Mouse (Mus musculus) thymus, postnatal 10 days (tissue): ENCODE data around the gene Tdrd9.
A peak's percentile ranks its signal among the peaks of the same experiment; 100 is the strongest.
"Not testable (repeated sequence)": the region's sequence is repeated elsewhere in the genome, so short reads cannot be mapped to it uniquely, and the experiment has no call there.

Experiments used
- DNase-seq, 2 experiments: peaks; one replicate each; pipeline ENCODE4 v3.0.0; 2021; ENCODE audit warnings: low spot score in 2 of 2

The Tdrd9 gene

GRCm38 (mm10) chr12:112025907-112026645 lies 54.7 kb downstream of the Tdrd9 start:
- DNase-seq = no peak

GRCm38 (mm10) chr12:112027408-112027807 lies 56.0 kb downstream of the Tdrd9 start:
- DNase-seq = no peak

GRCm38 (mm10) chr12:112033409-112033975 lies 62.1 kb downstream of the Tdrd9 start:
- no peak for DNase-seq

- DNase-seq = not testable (repeated sequence)
These were observed 64.2 kb downstream of the Tdrd9 start for GRCm38 (mm10) chr12:112035341-112036100.

GRCm38 (mm10) chr12:112038441-112038840 lies 67.1 kb downstream of the Tdrd9 start:
- DNase-seq = no peak

- DNase-seq = no peak
These were observed 67.8 kb downstream of the Tdrd9 start for GRCm38 (mm10) chr12:112039169-112039568.

- no peak for DNase-seq
These were observed 71.3 kb downstream of the Tdrd9 start for GRCm38 (mm10) chr12:112042681-112043080.

GRCm38 (mm10) chr12:112077651-112078050 lies 106.3 kb downstream of the Tdrd9 start:
- peak; percentile 16 to 65 for DNase-seq

- no peak for DNase-seq
These were observed 108.6 kb downstream of the Tdrd9 start for GRCm38 (mm10) chr12:112079911-112080310.

GRCm38 (mm10) chr12:112080911-112081310 lies 109.6 kb downstream of the Tdrd9 start:
- no peak for DNase-seq

- DNase-seq = no peak
These were observed 110.9 kb downstream of the Tdrd9 start for GRCm38 (mm10) chr12:112082241-112082640.

GRCm38 (mm10) chr12:112086250-112086649 lies 114.9 kb downstream of the Tdrd9 start:
- no peak for DNase-seq

GRCm38 (mm10) chr12:112086726-112087125 lies 115.4 kb downstream of the Tdrd9 start:
- no peak for DNase-seq

GRCm38 (mm10) chr12:112088609-112089324 lies 117.4 kb downstream of the Tdrd9 start:
- no peak for DNase-seq

GRCm38 (mm10) chr12:112091054-112091453 lies 119.7 kb downstream of the Tdrd9 start:
- DNase-seq = peak in 1 of 2 experiments; percentile 45

- no peak for DNase-seq
These were observed 123.0 kb downstream of the Tdrd9 start for GRCm38 (mm10) chr12:112094261-112094880.

- DNase-seq = no peak
These were observed 124.8 kb downstream of the Tdrd9 start for GRCm38 (mm10) chr12:112096051-112096732.

- DNase-seq = no peak
These were observed 125.4 kb downstream of the Tdrd9 start for GRCm38 (mm10) chr12:112096733-112097117.

GRCm38 (mm10) chr12:112100106-112100505 lies 128.7 kb downstream of the Tdrd9 start:
- DNase-seq = no peak

GRCm38 (mm10) chr12:112101045-112101444 lies 129.7 kb downstream of the Tdrd9 start:
- DNase-seq = no peak

GRCm38 (mm10) chr12:112103179-112103578 lies 131.8 kb downstream of the Tdrd9 start:
- no peak for DNase-seq
